Mouse (Mus musculus): ENCODE measurements at regions not wholly inside any gene's neighbourhood (a gene's known extent, or its start where the extent isn't known, plus 50 kb on each side); places are given as distances from the start of the nearest gene placed in this dataset.

- H3K4me3 ChIP-seq (ENCODE audit: low read depth, low read length): no peak overlapping the region
- no peak for ATAC-seq
Measured at GRCm38 (mm10) chr10:87722244-87722643, 135.8 kb upstream of the Igf1 start.

GRCm38 (mm10) chr10:87732658-87733057, 125.4 kb upstream of the Igf1 start:
- H3K9me3 ChIP-seq (ENCODE audit: low read length): no peaks in the 10 kb centered on the region
- no peak overlapping the region for H3K4me2 ChIP-seq (ENCODE audit: low read depth)
- TF ChIP-seq CTCF (IDR thresholded peaks at IDR 0.05; ENCODE audit: low read depth): no peak
- WGBS: 93% methylated on average over 1 of the region's 1 CpGs
- no peaks in the 10 kb centered on the region for H3K36me3 ChIP-seq (ENCODE audit: insufficient read depth)
- no peak overlapping the region for H3K4me3 ChIP-seq (ENCODE audit: low read depth, low read length)
- DNase-seq (no peak), ATAC-seq (no peak)
- H3K4me1 ChIP-seq (ENCODE audit: insufficient read depth): no peaks in the 10 kb centered on the region
- no peak overlapping the region for H3K27ac ChIP-seq (ENCODE audit: low read depth, low read length)
- H3K27me3 ChIP-seq (ENCODE audit: insufficient read depth, low read length): no peaks in the 10 kb centered on the region
- H3K9ac ChIP-seq: no peak overlapping the region

More at GRCm38 (mm10) chr10:87722244-87722643, 135.8 kb upstream of the Igf1 start:
- TF ChIP-seq CTCF (IDR thresholded peaks at IDR 0.05; ENCODE audit: low read depth): no peak
- Histone ChIP-seq H3K9me3 (ENCODE audit: low read length) (no peaks in the 10 kb centered on the region), H3K9ac (no peak overlapping the region), H3K36me3 (ENCODE audit: insufficient read depth) (no peaks in the 10 kb centered on the region), H3K4me2 (ENCODE audit: low read depth) (no peak overlapping the region), H3K4me1 (ENCODE audit: insufficient read depth) (no peaks in the 10 kb centered on the region), H3K27ac (ENCODE audit: low read depth, low read length) (no peak overlapping the region), H3K27me3 (ENCODE audit: insufficient read depth, low read length) (no peaks in the 10 kb centered on the region)
- DNase-seq: no peak
- WGBS: 81% methylated on average over 3 of the region's 3 CpGs

- no peak overlapping the region for H3K4me2 ChIP-seq (ENCODE audit: low read depth)
- H3K27ac ChIP-seq (ENCODE audit: low read depth, low read length): no peak overlapping the region
- ATAC-seq: no peak
- H3K9ac ChIP-seq: no peak overlapping the region
- H3K4me1 ChIP-seq (ENCODE audit: insufficient read depth): no peaks in the 10 kb centered on the region
- no peaks in the 10 kb centered on the region for H3K9me3 ChIP-seq (ENCODE audit: low read length)
- no peak overlapping the region for H3K4me3 ChIP-seq (ENCODE audit: low read depth, low read length)
- 79% methylated on average over 7 of the region's 7 CpGs for WGBS
- DNase-seq: no peak
- no peaks in the 10 kb centered on the region for H3K36me3 ChIP-seq (ENCODE audit: insufficient read depth)
- no peak for TF ChIP-seq CTCF (IDR thresholded peaks at IDR 0.05; ENCODE audit: low read depth)
- no peaks in the 10 kb centered on the region for H3K27me3 ChIP-seq (ENCODE audit: insufficient read depth, low read length)
Measured at GRCm38 (mm10) chr10:87733241-87733640, 124.8 kb upstream of the Igf1 start.

GRCm38 (mm10) chr10:87740323-87740722, 117.7 kb upstream of the Igf1 start:
- Histone ChIP-seq H3K4me2 (ENCODE audit: low read depth) (no peak overlapping the region), H3K36me3 (ENCODE audit: insufficient read depth) (no peaks in the 10 kb centered on the region), H3K27ac (ENCODE audit: low read depth, low read length) (no peak overlapping the region), H3K27me3 (ENCODE audit: insufficient read depth, low read length) (no peaks in the 10 kb centered on the region), H3K4me3 (ENCODE audit: low read depth, low read length) (no peak overlapping the region), H3K9me3 (ENCODE audit: low read length) (no peaks in the 10 kb centered on the region), H3K9ac (no peak overlapping the region), H3K4me1 (ENCODE audit: insufficient read depth) (no peaks in the 10 kb centered on the region)
- no peak for DNase-seq
- ATAC-seq: no peak
- TF ChIP-seq CTCF (IDR thresholded peaks at IDR 0.05; ENCODE audit: low read depth): no peak
- WGBS: 76% methylated on average over 8 of the region's 8 CpGs

GRCm38 (mm10) chr10:87742766-87743165, 115.3 kb upstream of the Igf1 start:
- H3K27ac ChIP-seq (ENCODE audit: low read depth, low read length): no peak overlapping the region
- DNase-seq (no peak), ATAC-seq (no peak)
- no peak overlapping the region for H3K4me2 ChIP-seq (ENCODE audit: low read depth)
- no peak overlapping the region for H3K4me3 ChIP-seq (ENCODE audit: low read depth, low read length)
- no peaks in the 10 kb centered on the region for H3K36me3 ChIP-seq (ENCODE audit: insufficient read depth)
- no peak for TF ChIP-seq CTCF (IDR thresholded peaks at IDR 0.05; ENCODE audit: low read depth)
- H3K4me1 ChIP-seq (ENCODE audit: insufficient read depth): no peaks in the 10 kb centered on the region
- no peaks in the 10 kb centered on the region for H3K9me3 ChIP-seq (ENCODE audit: low read length)
- 95% methylated on average over 3 of the region's 3 CpGs for WGBS
- H3K9ac ChIP-seq: no peak overlapping the region
- H3K27me3 ChIP-seq (ENCODE audit: insufficient read depth, low read length): no peaks in the 10 kb centered on the region

- Histone ChIP-seq H3K27me3 (ENCODE audit: insufficient read depth, low read length) (no peaks in the 10 kb centered on the region), H3K36me3 (ENCODE audit: insufficient read depth) (no peaks in the 10 kb centered on the region), H3K4me3 (ENCODE audit: low read depth, low read length) (no peak overlapping the region), H3K4me1 (ENCODE audit: insufficient read depth) (no peaks in the 10 kb centered on the region), H3K9ac (no peak overlapping the region), H3K9me3 (ENCODE audit: low read length) (no peaks in the 10 kb centered on the region), H3K4me2 (ENCODE audit: low read depth) (no peak overlapping the region), H3K27ac (ENCODE audit: low read depth, low read length) (no peak overlapping the region)
- ATAC-seq: no peak
- DNase-seq: no peak
- no peak for TF ChIP-seq CTCF (IDR thresholded peaks at IDR 0.05; ENCODE audit: low read depth)
- 81% methylated on average over 2 of the region's 2 CpGs for WGBS
Measured at GRCm38 (mm10) chr10:87747846-87748552, 110.1 kb upstream of the Igf1 start.

- Histone ChIP-seq H3K27ac (ENCODE audit: low read depth, low read length) (no peak overlapping the region), H3K36me3 (ENCODE audit: insufficient read depth) (no peaks in the 10 kb centered on the region), H3K27me3 (ENCODE audit: insufficient read depth, low read length) (no peaks in the 10 kb centered on the region), H3K4me1 (ENCODE audit: insufficient read depth) (no peaks in the 10 kb centered on the region), H3K4me2 (ENCODE audit: low read depth) (no peak overlapping the region), H3K9me3 (ENCODE audit: low read length) (no peaks in the 10 kb centered on the region), H3K4me3 (ENCODE audit: low read depth, low read length) (no peak overlapping the region), H3K9ac (no peak overlapping the region)
- WGBS: 54% methylated on average over 4 of the region's 4 CpGs
- DNase-seq (no peak), ATAC-seq (no peak)
- no peak for TF ChIP-seq CTCF (IDR thresholded peaks at IDR 0.05; ENCODE audit: low read depth)
Measured at GRCm38 (mm10) chr10:87748631-87749193, 109.4 kb upstream of the Igf1 start.
